Mouse (Mus musculus): ENCODE measurements at regions not wholly inside any gene's neighbourhood (a gene's known extent, or its start where the extent isn't known, plus 50 kb on each side); places are given as distances from the start of the nearest gene placed in this dataset.

GRCm38 (mm10) chr1:73479349-73479920 lies 463.7 kb upstream of the Tnp1 start:
- TF ChIP-seq CTCF (IDR thresholded peaks at IDR 0.05; ENCODE audit: low read depth, low read length) (no peak), POLR2A (IDR thresholded peaks at IDR 0.05; ENCODE audit: extremely low read depth, insufficient read depth, low read length) (no peak)

Data from liver, adult 2 months (tissue).